Mouse (Mus musculus): Measurements from ENCODE around the gene Slc26a10.
A peak's percentile ranks its signal among the peaks of the same experiment; 100 is the strongest.

- peak; percentile 86 for TF ChIP-seq EP300 (IDR thresholded peaks at IDR 0.05; ENCODE audit: low read depth)
- TF ChIP-seq CTCF (IDR thresholded peaks at IDR 0.05; ENCODE audit: low read depth), result no peak
Observed at GRCm38 (mm10) chr10:127203106-127203505, 22.7 kb upstream of the Slc26a10 start.
